In genomic region chr11:101162772-101163171, GRCm38 (mm10) we compare ENCODE assay signal across 9 mouse cellular contexts. TPM values are rescaled to one million over a fixed set of nuclear protein-coding genes. Genes with fewer than 3 reads are reported as not detected.
DNase-seq lines count a peak whose midpoint lies in the region; ATAC-seq and TF ChIP-seq lines count a peak whose summit lies in the region.
"Had no signal": no experiment of that assay in that cellular context is flagged by ENCODE, and none has a peak within 500 bp of the region (broad histone marks: within the 10 kb centered on the region; RNA-seq: fewer than 3 reads in every experiment).

No protein-coding gene starts in this region.

- no peaks in the 10 kb centered on the region for H3K27me3 ChIP-seq in kidney, adult 2 months (replicated peaks; ENCODE audit: control insufficient read depth, insufficient read depth, low read length)
- peaks cover 42% of the 10 kb centered on the region for H3K27me3 ChIP-seq in kidney, embryonic 14.5 days (ENCODE audit: control insufficient read depth, insufficient read depth, low read length)

- TF ChIP-seq CTCF in kidney, adult 2 months (conservative IDR thresholded peaks at IDR 0.05; ENCODE audit: insufficient read depth, insufficient read length, low read depth, low read length) = no peak

- H3K4me3 ChIP-seq in kidney, adult 2 months (ENCODE audit: insufficient read depth, low read depth, low read length) = no peak overlapping the region
- H3K4me3 ChIP-seq in kidney, embryonic 14.5 days (ENCODE audit: low read length) = no peak overlapping the region
- H3K4me3 ChIP-seq: heart, embryonic 15.5 days; midbrain, embryonic 13.5 days had no signal

- no peak for ATAC-seq in kidney, embryonic 14.5 days (ENCODE audit: low FRiP score, low TSS enrichment)
- ATAC-seq: midbrain, embryonic 13.5 days had no signal

- no peak overlapping the region for H3K27ac ChIP-seq in kidney, adult 2 months (ENCODE audit: insufficient read depth, low read depth, low read length)
- H3K27ac ChIP-seq in kidney, embryonic 14.5 days (ENCODE audit: low read depth, low read length) = no peak overlapping the region
- H3K27ac ChIP-seq: heart, embryonic 15.5 days; midbrain, embryonic 13.5 days had no signal

- intact Hi-C loops in left cerebral cortex, postnatal 25 days (cut with DNase I) = no loop called here

- peaks cover 4% of the 10 kb centered on the region; the same call in 1 of the 2 replicates for H3K36me3 ChIP-seq in kidney, adult 2 months (ENCODE audit: control insufficient read depth, insufficient read depth, low read length)
- H3K36me3 ChIP-seq in kidney, embryonic 14.5 days (ENCODE audit: control insufficient read depth, insufficient read depth, low read length) = peaks cover 48% of the 10 kb centered on the region

- 49% methylated on average over 5 of the region's 5 CpGs for WGBS in kidney, adult 2 months
- WGBS in kidney, embryonic 14.5 days = 57% methylated on average over 5 of the region's 5 CpGs

- no peak overlapping the region for H3K4me2 ChIP-seq in kidney, embryonic 14.5 days (replicated peaks; ENCODE audit: low read depth, low read length)
- H3K4me2 ChIP-seq: heart, embryonic 15.5 days; midbrain, embryonic 13.5 days had no signal

- DNase-seq in kidney, adult 2 months = peak; percentile 86
- peak; percentile 59 to 76 for DNase-seq in adrenal gland, postnatal 36 days
- DNase-seq in gastrocnemius, postnatal 25 days = peak; percentile 91
- DNase-seq in lung, postnatal 14 days = peak; percentile 59
- no peak for DNase-seq in frontal cortex, adult 2 months (ENCODE audit: extremely low spot score in 1 of 2, low spot score in 1 of 2)
- DNase-seq in left cerebral cortex, postnatal 25 days (ENCODE audit: low spot score in 2 of 2) = no peak

- no peaks in the 10 kb centered on the region for H3K4me1 ChIP-seq in kidney, adult 2 months (ENCODE audit: control insufficient read depth, insufficient read depth, low read length)
- H3K4me1 ChIP-seq in kidney, embryonic 14.5 days (ENCODE audit: control insufficient read depth, insufficient read depth, low read length) = peaks cover 15% of the 10 kb centered on the region; the same call in 1 of the 2 replicates

- H3K9ac ChIP-seq in kidney, embryonic 14.5 days (ENCODE audit: low read depth, low read length) = no peak overlapping the region
- H3K9ac ChIP-seq: heart, embryonic 15.5 days; midbrain, embryonic 13.5 days had no signal

- no peak for TF ChIP-seq POLR2A in kidney, adult 2 months (IDR thresholded peaks at IDR 0.05; ENCODE audit: low read depth, low read length)

- no peaks in the 10 kb centered on the region for H3K9me3 ChIP-seq in kidney, embryonic 14.5 days (ENCODE audit: control insufficient read depth, low read length)
- H3K9me3 ChIP-seq: heart, embryonic 15.5 days; midbrain, embryonic 13.5 days had no signal

RNA-seq across cellular contexts. Expression of gene Tubg2, which starts 7.1 kb away (rescaled TPM):
- 1.4 and 1.8 TPM in 2 replicates for polyA plus RNA-seq in kidney, adult 2 months (2012; rRNA removed)
- 3.7 and 4.5 TPM in 2 replicates for polyA plus RNA-seq in kidney, embryonic 14.5 days (2014; fragmentation: Nextera tagmentation; extraction: Ambion mirVana)
- 1 to 10 TPM; 5.9 to 7.0 TPM for total RNA-seq in adrenal gland, postnatal 36 days (2021)
- 1 to 10 TPM; 2.7 to 2.8 TPM for total RNA-seq in gastrocnemius, postnatal 25 days (2021)
- 56.4 and 58.0 TPM in 2 replicates for polyA plus RNA-seq in frontal cortex, adult 2 months (2012; rRNA removed)
- total RNA-seq in left cerebral cortex, postnatal 25 days (2021) = 10 to 100 TPM; 47.5 to 48.6 TPM

RNA-seq across cellular contexts. Expression of gene Cntnap1, which starts 7.6 kb away (rescaled TPM):
- 3.4 and 3.6 TPM in 2 replicates for polyA plus RNA-seq in kidney, adult 2 months (2012; rRNA removed)
- polyA plus RNA-seq in kidney, embryonic 14.5 days (2014; fragmentation: Nextera tagmentation; extraction: Ambion mirVana) = 1.7 and 2.1 TPM in 2 replicates
- 1 to 10 TPM; 4.6 to 4.9 TPM for total RNA-seq in adrenal gland, postnatal 36 days (2021)
- total RNA-seq in gastrocnemius, postnatal 25 days (2021) = 1 to 10 TPM in 1 of 2 experiments, under 1 TPM in 1; 0.99 to 2.2 TPM
- polyA plus RNA-seq in frontal cortex, adult 2 months (2012; rRNA removed) = 65.8 TPM in 2 replicates
- total RNA-seq in left cerebral cortex, postnatal 25 days (2021) = 100 to 1,000 TPM; 153 to 170 TPM

RNA-seq across cellular contexts. Expression of gene Plekhh3, which starts 8.4 kb away (rescaled TPM):
- polyA plus RNA-seq in kidney, adult 2 months (2012; rRNA removed) = 19.3 and 22.7 TPM in 2 replicates
- polyA plus RNA-seq in kidney, embryonic 14.5 days (2014; fragmentation: Nextera tagmentation; extraction: Ambion mirVana) = 17.0 and 17.9 TPM in 2 replicates
- total RNA-seq in adrenal gland, postnatal 36 days (2021) = 10 to 100 TPM; 21.5 to 30.0 TPM
- 10 to 100 TPM; 18.4 to 24.0 TPM for total RNA-seq in gastrocnemius, postnatal 25 days (2021)
- polyA plus RNA-seq in frontal cortex, adult 2 months (2012; rRNA removed) = 15.8 and 17.9 TPM in 2 replicates
- 10 to 100 TPM in 1 of 2 experiments, 1 to 10 TPM in 1; 8.8 to 11.5 TPM for total RNA-seq in left cerebral cortex, postnatal 25 days (2021)

RNA-seq across cellular contexts. Expression of gene Ccr10, which starts 12.5 kb away (rescaled TPM):
- polyA plus RNA-seq in kidney, adult 2 months (2012; rRNA removed) = 0.33 and 0.34 TPM in 2 replicates
- 0.24 and 0.51 TPM in 2 replicates for polyA plus RNA-seq in kidney, embryonic 14.5 days (2014; fragmentation: Nextera tagmentation; extraction: Ambion mirVana)
- total RNA-seq in adrenal gland, postnatal 36 days (2021) = under 1 TPM in 1 of 2 experiments, not detected in 1; 0.43 TPM
- total RNA-seq in gastrocnemius, postnatal 25 days (2021) = not detected
- 0.36 and 0.42 TPM in 2 replicates for polyA plus RNA-seq in frontal cortex, adult 2 months (2012; rRNA removed)
- total RNA-seq in left cerebral cortex, postnatal 25 days (2021) = under 1 TPM; 0.18 to 0.28 TPM

RNA-seq across cellular contexts. Expression of gene Tubg1, which starts 43.0 kb away (rescaled TPM):
- 14.1 and 19.2 TPM in 2 replicates for polyA plus RNA-seq in kidney, adult 2 months (2012; rRNA removed)
- 81.9 and 95.4 TPM in 2 replicates for polyA plus RNA-seq in kidney, embryonic 14.5 days (2014; fragmentation: Nextera tagmentation; extraction: Ambion mirVana)
- 10 to 100 TPM; 41.3 to 42.7 TPM for total RNA-seq in adrenal gland, postnatal 36 days (2021)
- total RNA-seq in gastrocnemius, postnatal 25 days (2021) = 10 to 100 TPM; 22.8 to 23.4 TPM
- 21.5 and 24.7 TPM in 2 replicates for polyA plus RNA-seq in frontal cortex, adult 2 months (2012; rRNA removed)
- total RNA-seq in left cerebral cortex, postnatal 25 days (2021) = 10 to 100 TPM; 44.9 to 46.6 TPM

Comparison
In these comparisons a context has a peak if more than half of its experiments do, and no peak if none do; other contexts are left out.
1. DNase-seq: peak in kidney, adult 2 months (single experiment), adrenal gland, postnatal 36 days (2 of 2), gastrocnemius, postnatal 25 days (single experiment) and lung, postnatal 14 days (single experiment); none in frontal cortex, adult 2 months (0 of 2) and left cerebral cortex, postnatal 25 days (0 of 2).
2. RNA of gene Tubg2, which starts 7.1 kb away (total RNA-seq): 47.5 to 48.6 TPM in left cerebral cortex, postnatal 25 days; 5.9 to 7.0 TPM in adrenal gland, postnatal 36 days and 2.7 to 2.8 TPM in gastrocnemius, postnatal 25 days; every median in the first group is over 4 times any median in the second.
3. RNA of gene Cntnap1, which starts 7.6 kb away (total RNA-seq): 153 to 170 TPM in left cerebral cortex, postnatal 25 days; 4.6 to 4.9 TPM in adrenal gland, postnatal 36 days and 0.99 to 2.2 TPM in gastrocnemius, postnatal 25 days; every median in the first group is over 10 times any median in the second.